Mouse (Mus musculus) liver, postnatal 0 days (tissue): ENCODE measurements at regions not wholly inside any gene's neighbourhood (a gene's known extent, or its start where the extent isn't known, plus 50 kb on each side); places are given as distances from the start of the nearest gene placed in this dataset.

ENCODE experiments used
- ATAC-seq: fragments of 200-750 bp; cut with Nextera tagmentation; 2 replicates; pipeline ENCODE4 v1.8.0; 2017; ENCODE audit warnings: mild to moderate bottlenecking, moderate library complexity
- DNase-seq: peaks from one replicate; pipeline ENCODE4 v3.0.0-alpha.2; 2016
- H3K27ac ChIP-seq: fragments of 300-500 bp; sonication (generic); 2 replicates; pipeline ENCODE4 v1.5.1; 2014; ENCODE audit warnings: antibody characterized with exemption, moderate library complexity, mild to moderate bottlenecking, low read depth
- H3K27me3 ChIP-seq: fragments of 300-500 bp; sonication (generic); 2 replicates; pipeline ENCODE4 v1.6.1; 2014; ENCODE audit warnings: low read length, control low read depth, mixed read lengths; ENCODE audit not compliant: insufficient read depth
- H3K36me3 ChIP-seq: fragments of 300-500 bp; sonication (generic); replicated peaks from 2 replicates; pipeline ENCODE4 v1.6.1; 2014; ENCODE audit warnings: mild to moderate bottlenecking, control low read depth, low read length, moderate library complexity, mixed read lengths; ENCODE audit not compliant: insufficient read depth
- H3K4me1 ChIP-seq: fragments of 300-500 bp; sonication (generic); 2 replicates; pipeline ENCODE4 v1.6.1; 2014; ENCODE audit warnings: antibody characterized with exemption, mild to moderate bottlenecking, control low read depth; ENCODE audit not compliant: insufficient read depth
- H3K4me2 ChIP-seq: fragments of 300-500 bp; sonication (generic); 2 replicates; pipeline ENCODE4 v1.6.1; 2014; ENCODE audit warnings: low read depth, mild to moderate bottlenecking, low read length, moderate library complexity, mixed read lengths
- H3K4me3 ChIP-seq: fragments of 300-500 bp; sonication (generic); 2 replicates; pipeline ENCODE4 v1.5.1; 2014; ENCODE audit warnings: low read depth, low read length
- H3K9ac ChIP-seq: fragments of 300-500 bp; sonication (generic); replicated peaks from 2 replicates; pipeline ENCODE4 v1.6.1; 2014; ENCODE audit warnings: mild to moderate bottlenecking, moderate library complexity
- H3K9me3 ChIP-seq: fragments of 300-500 bp; sonication (generic); 2 replicates; pipeline ENCODE4 v1.6.1; 2016; ENCODE audit warnings: mild to moderate bottlenecking, control low read depth, low read length, mixed read lengths
- CTCF ChIP-seq: sonication (generic); IDR thresholded peaks from 2 replicates; pipeline ENCODE4 v1.5.1; 2016; ENCODE audit warnings: antibody characterized with exemption, low read depth
- EP300 ChIP-seq: IDR thresholded peaks from 2 replicates; pipeline ENCODE4 v1.6.1; 2016; ENCODE audit warnings: antibody characterized with exemption, low read depth, mild to moderate bottlenecking
- WGBS: fragments of 180-500 bp; shearing (Covaris S2); extraction: QIAGEN DNeasy Blood & Tissue Kit; methylation state at CpG from one replicate; pipeline ENCODE4 v1.1.7; 2014; ENCODE audit not compliant: insufficient replicate concordance; 5-methylcytosine and 5-hydroxymethylcytosine counted together

GRCm38 (mm10) chr6:6289806-6290205 lies 72.8 kb upstream of the Slc25a13 start:
- Histone ChIP-seq H3K27me3 (no peaks in the 10 kb centered on the region), H3K9ac (no peak overlapping the region), H3K9me3 (no peaks in the 10 kb centered on the region), H3K36me3 (no peaks in the 10 kb centered on the region), H3K4me2 (no peak overlapping the region), H3K4me3 (no peak overlapping the region), H3K27ac (no peak overlapping the region), H3K4me1 (no peaks in the 10 kb centered on the region)
- ATAC-seq (no peak), DNase-seq (peak; percentile 49)
- TF ChIP-seq EP300: no peak
- peak; percentile 69 for TF ChIP-seq CTCF
- 23% methylated on average over 6 of the region's 6 CpGs for WGBS

DNA sequence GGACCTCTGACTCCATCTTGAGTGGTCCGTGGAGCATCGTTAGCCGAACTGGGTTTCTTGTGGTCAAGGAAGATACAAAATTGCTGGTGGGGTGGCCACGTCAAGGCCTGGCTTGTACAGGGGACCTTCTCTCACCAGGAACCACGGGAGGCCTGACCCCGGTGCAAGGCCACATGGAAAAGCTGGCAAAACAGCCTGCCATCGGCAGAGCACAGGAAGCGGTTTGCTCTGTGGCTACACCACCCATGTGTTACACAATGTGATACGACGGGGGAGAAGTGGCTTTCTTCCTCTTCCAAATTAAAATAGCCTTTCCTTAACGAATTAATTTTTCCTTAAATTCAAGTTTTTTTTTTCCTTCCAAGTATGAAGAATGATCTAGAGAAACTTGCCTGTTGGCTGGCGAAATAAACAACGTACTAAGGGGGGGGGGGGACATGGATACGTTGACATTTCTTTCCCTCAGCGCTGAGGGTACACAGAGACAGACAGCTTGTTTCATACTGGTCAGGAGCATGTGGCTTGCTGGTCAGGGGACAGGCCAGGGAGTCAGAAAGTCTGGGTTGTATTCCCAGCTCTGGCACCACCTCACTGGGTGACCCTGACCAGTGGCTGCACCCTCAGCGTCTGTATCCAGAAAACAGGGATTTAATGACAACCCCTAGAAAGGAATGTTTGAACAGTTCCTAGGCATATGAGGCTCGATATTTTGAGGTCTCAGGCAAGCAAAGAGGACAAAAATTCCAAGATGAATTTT lies 64.0 kb upstream of the Slc25a13 start:
- DNase-seq (no peak), ATAC-seq (0 out of 2 replicates have a peak, but pooled peaks have one; percentile 19)
- Histone ChIP-seq H3K4me2 (no peak overlapping the region), H3K4me1 (no peaks in the 10 kb centered on the region), H3K4me3 (no peak overlapping the region), H3K27me3 (no peaks in the 10 kb centered on the region), H3K27ac (no peak overlapping the region), H3K9me3 (0 out of 2 replicates have a peak, but pooled peaks cover 7% of the 10 kb centered on the region), H3K36me3 (no peaks in the 10 kb centered on the region), H3K9ac (no peak overlapping the region)
- TF ChIP-seq EP300: no peak
- no peak for TF ChIP-seq CTCF
- WGBS: 42% methylated on average over 17 of the region's 17 CpGs

- H3K4me3 ChIP-seq: no peak overlapping the region
- H3K27me3 ChIP-seq: no peaks in the 10 kb centered on the region
- WGBS: 74% methylated on average over 6 of the region's 6 CpGs
- TF ChIP-seq EP300: no peak
- TF ChIP-seq CTCF: peak; percentile 28
- H3K4me1 ChIP-seq: no peaks in the 10 kb centered on the region
- no peak overlapping the region for H3K27ac ChIP-seq
- no peak overlapping the region for H3K4me2 ChIP-seq
- ATAC-seq (no peak), DNase-seq (no peak)
- H3K9ac ChIP-seq: no peak overlapping the region
- no peaks in the 10 kb centered on the region for H3K36me3 ChIP-seq
- H3K9me3 ChIP-seq: 0 out of 2 replicates have a peak, but pooled peaks cover 7% of the 10 kb centered on the region
Observed at GRCm38 (mm10) chr6:6279646-6280045, 62.7 kb upstream of the Slc25a13 start.

- TF ChIP-seq EP300 (no peak), CTCF (no peak)
- H3K4me2 ChIP-seq: no peak overlapping the region
- H3K9ac ChIP-seq: no peak overlapping the region
- H3K36me3 ChIP-seq: no peaks in the 10 kb centered on the region
- no peaks in the 10 kb centered on the region for H3K4me1 ChIP-seq
- no peak overlapping the region for H3K27ac ChIP-seq
- H3K9me3 ChIP-seq: no peaks in the 10 kb centered on the region
- no peaks in the 10 kb centered on the region for H3K27me3 ChIP-seq
- DNase-seq (no peak), ATAC-seq (no peak)
- no peak overlapping the region for H3K4me3 ChIP-seq
- 21% methylated on average over 2 of the region's 2 CpGs for WGBS
Observed at GRCm38 (mm10) chr6:6270545-6270944, 53.6 kb upstream of the Slc25a13 start.
